Mouse (Mus musculus) stomach, postnatal 0 days (tissue): ENCODE data around the gene Akt1.

Source experiments
- CTCF ChIP-seq: IDR thresholded peaks from 2 replicates; pipeline ENCODE4 v1.5.1; 2016; ENCODE audit warnings: antibody characterized with exemption, low read depth, mild to moderate bottlenecking, moderate library complexity
- EP300 ChIP-seq: optimal IDR thresholded peaks from 2 replicates; pipeline ENCODE3; 2016; ENCODE audit warnings: antibody characterized with exemption

- no peak for TF ChIP-seq CTCF
- no peak for TF ChIP-seq EP300
Observed at GRCm38 (mm10) chr12:112648081-112648480, 26.6 kb downstream of the Akt1 start.
